Mouse (Mus musculus) kidney, adult 9 months (tissue): ENCODE results near the gene Gcm2.

ENCODE experiments used
- DNase-seq: peaks from one replicate; pipeline ENCODE4 v3.0.0; 2022

Gene Gcm2

GRCm38 (mm10) chr13:41078690-41079420 lies 32.0 kb downstream of the Gcm2 start:
- DNase-seq: no peak

GRCm38 (mm10) chr13:41077921-41078320 lies 32.9 kb downstream of the Gcm2 start:
- DNase-seq: no peak

- DNase-seq: no peak
These were observed 37.0 kb downstream of the Gcm2 start for GRCm38 (mm10) chr13:41073819-41074218.

GRCm38 (mm10) chr13:41071617-41072016 lies 39.2 kb downstream of the Gcm2 start:
- no peak for DNase-seq

- DNase-seq: no peak
These were observed 43.2 kb downstream of the Gcm2 start for GRCm38 (mm10) chr13:41067618-41068017.

GRCm38 (mm10) chr13:41051965-41052364 lies 58.9 kb downstream of the Gcm2 start:
- DNase-seq: no peak
